Mouse (Mus musculus) cerebellum, adult 8-10 months (tissue): Measurements from ENCODE around the gene Sorbs1.
"Not testable (repeated sequence)": the region's sequence is repeated elsewhere in the genome, so short reads cannot be mapped to it uniquely, and the experiment has no call there.

Experiments
- DNase-seq: peaks from one replicate; pipeline ENCODE4 v3.0.0; 2022

Gene Sorbs1

GRCm38 (mm10) chr19:40513632-40514078 lies at the start of gene Sorbs1:
Sorbs1 (minus strand) TSS chr19:40513779.
- DNase-seq = peak; percentile 96

GRCm38 (mm10) chr19:40561521-40561920 lies 47.9 kb upstream of the Sorbs1 start:
- not testable (repeated sequence) for DNase-seq

GRCm38 (mm10) chr19:40556029-40556428 lies 42.5 kb upstream of the Sorbs1 start:
- DNase-seq = no peak

- no peak for DNase-seq
Measured at GRCm38 (mm10) chr19:40555136-40555535, 41.6 kb upstream of the Sorbs1 start.

GRCm38 (mm10) chr19:40554343-40554742 lies 40.8 kb upstream of the Sorbs1 start:
- no peak for DNase-seq

- no peak for DNase-seq
Measured at GRCm38 (mm10) chr19:40553849-40554248, 40.3 kb upstream of the Sorbs1 start.

- no peak for DNase-seq
Measured at GRCm38 (mm10) chr19:40553014-40553789, 39.6 kb upstream of the Sorbs1 start.

GRCm38 (mm10) chr19:40549516-40550135 lies 36.0 kb upstream of the Sorbs1 start:
- DNase-seq = no peak

- DNase-seq = no peak
Measured at GRCm38 (mm10) chr19:40548796-40549515, 35.4 kb upstream of the Sorbs1 start.

- DNase-seq = no peak
Measured at GRCm38 (mm10) chr19:40548386-40548785, 34.8 kb upstream of the Sorbs1 start.

- DNase-seq = peak; percentile 55
Measured at GRCm38 (mm10) chr19:40544856-40545255, 31.3 kb upstream of the Sorbs1 start.

GRCm38 (mm10) chr19:40542776-40543175 lies 29.2 kb upstream of the Sorbs1 start:
- no peak for DNase-seq

GRCm38 (mm10) chr19:40536526-40536925 lies 22.9 kb upstream of the Sorbs1 start:
- no peak for DNase-seq

GRCm38 (mm10) chr19:40532525-40532924 lies 18.9 kb upstream of the Sorbs1 start:
- DNase-seq = no peak

- DNase-seq = no peak
Measured at GRCm38 (mm10) chr19:40530323-40530722, 16.7 kb upstream of the Sorbs1 start.

GRCm38 (mm10) chr19:40528254-40528653 lies 14.7 kb upstream of the Sorbs1 start:
- DNase-seq = no peak

GRCm38 (mm10) chr19:40526367-40527014 lies 12.9 kb upstream of the Sorbs1 start:
- DNase-seq = no peak

- DNase-seq = no peak
Measured at GRCm38 (mm10) chr19:40523431-40524005, 9.9 kb upstream of the Sorbs1 start.

GRCm38 (mm10) chr19:40520403-40520802 lies 6.8 kb upstream of the Sorbs1 start:
- DNase-seq = no peak

- DNase-seq = no peak
Measured at GRCm38 (mm10) chr19:40518706-40519105, 5.1 kb upstream of the Sorbs1 start.

GRCm38 (mm10) chr19:40515596-40515995 lies 2.0 kb upstream of the Sorbs1 start:
- DNase-seq = no peak

- DNase-seq = no peak
Measured at GRCm38 (mm10) chr19:40514376-40514775, 797 bp upstream of the Sorbs1 start.
